Mouse (Mus musculus) lung, embryonic 16.5 days (tissue): ENCODE data around the gene 4930402H24Rik. TPM values are rescaled to one million over a fixed set of nuclear protein-coding genes. Genes with fewer than 3 reads are reported as not detected.

Experiments
- ATAC-seq: fragments of 200-750 bp; cut with Nextera tagmentation; 2 replicates; pipeline ENCODE4 v1.8.0; 2017; ENCODE audit warnings: low read depth, mild to moderate bottlenecking, moderate library complexity
- H3K27ac ChIP-seq: fragments of 300-500 bp; sonication (generic); 2 replicates; pipeline ENCODE4 v1.5.1; 2014; ENCODE audit warnings: mild to moderate bottlenecking, control low read depth, low read length
- H3K27me3 ChIP-seq: fragments of 300-500 bp; sonication (generic); 2 replicates; pipeline ENCODE4 v1.6.1; 2014; ENCODE audit warnings: low read depth, low read length, mixed read lengths; ENCODE audit not compliant: control insufficient read depth, insufficient read depth
- H3K36me3 ChIP-seq: fragments of 300-500 bp; sonication (generic); 2 replicates; pipeline ENCODE4 v1.6.1; 2014; ENCODE audit warnings: low read length; ENCODE audit not compliant: control insufficient read depth, insufficient read depth
- H3K4me1 ChIP-seq: fragments of 300-500 bp; sonication (generic); replicated peaks from 2 replicates; pipeline ENCODE4 v1.6.1; 2014; ENCODE audit warnings: low read length, mixed read lengths; ENCODE audit not compliant: control insufficient read depth, insufficient read depth
- H3K4me2 ChIP-seq: fragments of 300-500 bp; sonication (generic); 2 replicates; pipeline ENCODE4 v1.6.1; 2014; ENCODE audit warnings: low read depth, low read length, control low read depth
- H3K4me3 ChIP-seq: fragments of 300-500 bp; sonication (generic); 2 replicates; pipeline ENCODE4 v1.5.1; 2014; ENCODE audit warnings: mild to moderate bottlenecking, low read length, control low read depth
- H3K9ac ChIP-seq: fragments of 300-500 bp; sonication (generic); 2 replicates; pipeline ENCODE4 v1.6.1; 2014; ENCODE audit warnings: low read length, control low read depth
- H3K9me3 ChIP-seq: fragments of 300-500 bp; sonication (generic); 2 replicates; pipeline ENCODE4 v1.6.1; 2016; ENCODE audit warnings: low read length; ENCODE audit not compliant: control insufficient read depth
- WGBS: fragments of 180-500 bp; shearing (Covaris S2); extraction: QIAGEN DNeasy Blood & Tissue Kit; methylation state at CpG from one replicate; pipeline ENCODE4 v1.1.7; 2014; 5-methylcytosine and 5-hydroxymethylcytosine counted together
- polyA plus RNA-seq: library from polyadenylated mRNA; unstranded; fragments of >200 nt; fragmentation: Nextera tagmentation; extraction: Ambion mirVana; gene quantifications from 2 replicates; pipeline ENCODE4 v1.2.1, GENCODE M21; 2015

4930402H24Rik gene
- polyA plus RNA-seq, 1 experiment from 2014 or later: 30.8 TPM

- no peak overlapping the region for H3K4me2 ChIP-seq
- no peak overlapping the region for H3K9ac ChIP-seq
- H3K36me3 ChIP-seq: peaks cover 4% of the 10 kb centered on the region; the same call in 1 of the 2 replicates
- no peaks in the 10 kb centered on the region for H3K27me3 ChIP-seq
- H3K4me1 ChIP-seq: peaks cover 6% of the 10 kb centered on the region; the same call in 1 of the 2 replicates
- 12% methylated on average over 4 of the region's 4 CpGs for WGBS
- no peaks in the 10 kb centered on the region for H3K9me3 ChIP-seq
- H3K27ac ChIP-seq: no peak overlapping the region
- ATAC-seq: 0 out of 2 replicates have a peak, but pooled peaks have one; percentile 24
- H3K4me3 ChIP-seq: no peak overlapping the region
Measured at GRCm38 (mm10) chr2:130840846-130841245, 65.4 kb downstream of the 4930402H24Rik start.

GRCm38 (mm10) chr2:130839874-130840661, 66.1 kb downstream of the 4930402H24Rik start:
- H3K27ac ChIP-seq: peak overlapping the region; percentile 79
- under 1% methylated on average over 52 of the region's 77 CpGs for WGBS
- H3K36me3 ChIP-seq: peaks cover 4% of the 10 kb centered on the region; the same call in 1 of the 2 replicates
- H3K4me2 ChIP-seq: peak overlapping the region; percentile 97
- no peaks in the 10 kb centered on the region for H3K9me3 ChIP-seq
- peak overlapping the region; percentile 98 for H3K4me3 ChIP-seq
- ATAC-seq: peak; percentile 97
- H3K27me3 ChIP-seq: no peaks in the 10 kb centered on the region
- peaks cover 6% of the 10 kb centered on the region; the same call in 1 of the 2 replicates for H3K4me1 ChIP-seq
- H3K9ac ChIP-seq: peak overlapping the region; percentile 95

DNA sequence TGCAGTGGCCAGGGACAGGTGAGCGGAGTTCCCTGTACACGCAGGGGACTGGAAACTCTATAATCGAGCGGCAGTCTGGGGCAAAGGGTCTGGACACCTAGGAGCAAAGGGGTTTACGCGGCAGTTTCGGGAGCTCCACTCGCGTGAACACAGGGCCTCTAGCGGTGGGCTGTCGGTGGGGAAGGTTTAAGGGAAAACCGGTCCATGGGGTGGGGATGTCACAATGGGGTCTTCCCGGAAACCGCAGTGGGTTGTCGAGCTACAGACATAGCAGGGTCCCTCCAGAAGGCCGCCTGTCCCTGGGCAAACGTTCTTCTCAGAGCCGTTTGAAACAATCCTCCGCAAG, 66.7 kb downstream of the 4930402H24Rik start:
- under 1% methylated on average over 19 of the region's 19 CpGs for WGBS
- H3K4me2 ChIP-seq: peak overlapping the region; percentile 97
- ATAC-seq: peak; percentile 60
- H3K27me3 ChIP-seq: no peaks in the 10 kb centered on the region
- peak overlapping the region; percentile 79 for H3K27ac ChIP-seq
- H3K4me3 ChIP-seq: peak overlapping the region; percentile 98
- peaks cover 6% of the 10 kb centered on the region; the same call in 1 of the 2 replicates for H3K4me1 ChIP-seq
- H3K9me3 ChIP-seq: no peaks in the 10 kb centered on the region
- peaks cover 4% of the 10 kb centered on the region; the same call in 1 of the 2 replicates for H3K36me3 ChIP-seq
- peak overlapping the region; percentile 95 for H3K9ac ChIP-seq

GRCm38 (mm10) chr2:130839084-130839483, 67.1 kb downstream of the 4930402H24Rik start:
- Histone ChIP-seq H3K27me3 (no peaks in the 10 kb centered on the region), H3K9ac (peak overlapping the region; percentile 95), H3K4me1 (peaks cover 6% of the 10 kb centered on the region; the same call in 1 of the 2 replicates), H3K36me3 (peaks cover 4% of the 10 kb centered on the region; the same call in 1 of the 2 replicates), H3K27ac (peak overlapping the region; percentile 79), H3K9me3 (no peaks in the 10 kb centered on the region), H3K4me2 (peak overlapping the region; percentile 97), H3K4me3 (peak overlapping the region; percentile 98)
- ATAC-seq: no peak
- 1% methylated on average over 10 of the region's 10 CpGs for WGBS

- no peak for ATAC-seq
- Histone ChIP-seq H3K9ac (no peak overlapping the region), H3K9me3 (no peaks in the 10 kb centered on the region), H3K36me3 (peaks cover 4% of the 10 kb centered on the region; the same call in 1 of the 2 replicates), H3K4me2 (0 out of 2 replicates have a peak overlapping the region, but pooled peaks have one; percentile 97), H3K27me3 (no peaks in the 10 kb centered on the region), H3K27ac (no peak overlapping the region), H3K4me1 (peaks cover 6% of the 10 kb centered on the region; the same call in 1 of the 2 replicates), H3K4me3 (no peak overlapping the region)
- 71% methylated on average over 1 of the region's 1 CpGs for WGBS
Measured at GRCm38 (mm10) chr2:130838131-130838530, 68.1 kb downstream of the 4930402H24Rik start.

- ATAC-seq: no peak
- 73% methylated on average over 3 of the region's 3 CpGs for WGBS
- no peaks in the 10 kb centered on the region for H3K9me3 ChIP-seq
- H3K4me3 ChIP-seq: no peak overlapping the region
- H3K36me3 ChIP-seq: peaks cover 4% of the 10 kb centered on the region; the same call in 1 of the 2 replicates
- no peak overlapping the region for H3K4me2 ChIP-seq
- H3K27ac ChIP-seq: no peak overlapping the region
- peaks cover 2% of the 10 kb centered on the region; the same call in 1 of the 2 replicates for H3K4me1 ChIP-seq
- H3K27me3 ChIP-seq: no peaks in the 10 kb centered on the region
- no peak overlapping the region for H3K9ac ChIP-seq
Measured at GRCm38 (mm10) chr2:130833699-130834098, 72.5 kb downstream of the 4930402H24Rik start.

DNA sequence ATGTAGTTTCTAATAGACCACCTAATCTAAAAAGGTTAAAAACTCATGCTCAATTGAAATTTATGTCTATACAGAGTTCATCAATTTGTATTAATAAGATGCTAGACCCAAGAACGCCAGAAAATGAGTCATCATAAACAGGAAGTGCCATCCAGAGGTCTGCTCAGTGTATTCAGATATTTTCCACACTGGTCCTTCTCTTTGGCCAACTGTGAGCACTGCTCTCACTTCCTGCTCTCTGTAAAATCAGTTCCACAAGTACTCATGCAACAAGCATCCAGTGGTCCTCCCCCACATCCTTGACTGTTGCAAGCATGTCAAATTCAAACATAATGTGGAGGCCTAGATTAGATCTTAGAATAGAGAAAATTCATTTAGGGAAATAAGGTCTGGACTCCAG, 73.6 kb downstream of the 4930402H24Rik start:
- Histone ChIP-seq H3K27me3 (no peaks in the 10 kb centered on the region), H3K4me2 (no peak overlapping the region), H3K4me1 (no peaks in the 10 kb centered on the region), H3K9ac (no peak overlapping the region), H3K4me3 (no peak overlapping the region), H3K9me3 (no peaks in the 10 kb centered on the region), H3K27ac (no peak overlapping the region), H3K36me3 (peaks cover 4% of the 10 kb centered on the region; the same call in 1 of the 2 replicates)
- 33% methylated on average over 1 of the region's 1 CpGs for WGBS
- no peak for ATAC-seq

DNA sequence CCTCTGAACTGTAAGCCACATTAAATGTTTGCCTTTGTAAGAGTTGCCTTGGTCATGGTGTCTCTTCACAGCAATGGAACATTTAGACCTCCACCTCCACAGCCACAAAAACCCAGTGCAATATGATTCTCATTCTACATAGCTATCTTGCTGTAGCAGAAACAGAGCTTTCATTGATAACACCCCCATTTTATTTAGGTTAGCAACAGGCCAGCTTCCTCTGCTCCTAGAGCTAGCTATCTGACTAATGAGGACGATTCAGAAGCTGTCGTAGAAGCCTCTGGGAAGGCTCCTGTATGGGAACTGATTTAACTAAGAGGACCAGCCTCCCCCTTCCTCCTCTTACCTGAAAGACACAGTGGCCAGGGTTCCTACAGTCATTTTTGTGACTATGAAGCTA, 74.2 kb downstream of the 4930402H24Rik start:
- no peaks in the 10 kb centered on the region for H3K36me3 ChIP-seq
- H3K4me3 ChIP-seq: no peak overlapping the region
- no peak overlapping the region for H3K9ac ChIP-seq
- H3K27me3 ChIP-seq: no peaks in the 10 kb centered on the region
- H3K27ac ChIP-seq: no peak overlapping the region
- no peaks in the 10 kb centered on the region for H3K4me1 ChIP-seq
- no peak for ATAC-seq
- H3K9me3 ChIP-seq: no peaks in the 10 kb centered on the region
- WGBS: 81% methylated on average over 2 of the region's 2 CpGs
- H3K4me2 ChIP-seq: no peak overlapping the region

DNA sequence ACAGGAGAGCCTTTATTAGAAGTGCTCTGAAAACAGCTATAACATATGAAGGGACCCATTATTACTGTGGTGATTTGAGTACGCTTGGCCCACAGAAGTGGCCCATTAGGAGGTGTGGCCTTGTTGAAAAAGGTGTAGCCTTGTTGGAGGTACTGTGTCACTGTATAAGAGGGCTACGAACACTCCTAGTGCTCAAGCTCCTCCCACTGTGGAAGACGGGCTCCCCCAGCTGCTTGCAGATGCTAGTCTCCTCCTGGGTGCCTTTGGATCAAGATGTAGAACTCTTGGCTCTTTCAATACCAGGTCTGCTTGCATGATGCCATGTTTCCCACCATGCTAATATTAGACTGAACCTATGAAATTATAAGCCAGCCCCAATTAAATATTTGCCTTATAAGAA, 76.0 kb downstream of the 4930402H24Rik start:
- WGBS: 88% methylated on average over 3 of the region's 3 CpGs

More for the DNA sequence above, 76.0 kb downstream of the 4930402H24Rik start:
- no peak for ATAC-seq
- Histone ChIP-seq H3K9me3 (no peaks in the 10 kb centered on the region), H3K9ac (no peak overlapping the region), H3K36me3 (no peaks in the 10 kb centered on the region), H3K4me1 (no peaks in the 10 kb centered on the region), H3K4me2 (no peak overlapping the region), H3K27ac (no peak overlapping the region), H3K27me3 (no peaks in the 10 kb centered on the region), H3K4me3 (no peak overlapping the region)
